Mouse (Mus musculus) c-Kit-positive CD71-positive TER-119-positive erythroid progenitor cells, embryonic 14.5 days (primary cell): ENCODE data around the gene Shb.

Source experiments
- DNase-seq: peaks from one replicate; pipeline ENCODE4 v3.0.0-alpha.2; 2013; ENCODE audit warnings: low spot score

Gene Shb

DNA sequence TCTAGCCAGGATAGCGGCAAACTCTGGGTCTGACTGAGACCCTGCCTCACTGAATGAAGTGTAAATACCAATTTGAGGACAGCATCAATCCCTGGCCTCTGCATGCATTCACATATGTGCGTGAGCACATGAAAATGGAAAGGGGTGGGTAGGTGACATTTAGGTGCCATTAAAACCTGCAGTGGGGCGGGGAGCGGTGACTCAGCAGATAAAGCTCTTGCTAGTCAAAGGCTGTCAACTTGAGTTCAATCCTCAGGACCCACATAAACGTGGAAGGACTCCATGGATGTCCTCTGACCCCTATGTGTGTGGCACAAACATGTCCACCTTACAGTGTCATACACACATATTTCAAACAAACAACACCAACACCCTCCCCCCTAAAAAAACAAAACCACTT, 50.8 kb downstream of the Shb start:
- peak; percentile 70 for DNase-seq

DNA sequence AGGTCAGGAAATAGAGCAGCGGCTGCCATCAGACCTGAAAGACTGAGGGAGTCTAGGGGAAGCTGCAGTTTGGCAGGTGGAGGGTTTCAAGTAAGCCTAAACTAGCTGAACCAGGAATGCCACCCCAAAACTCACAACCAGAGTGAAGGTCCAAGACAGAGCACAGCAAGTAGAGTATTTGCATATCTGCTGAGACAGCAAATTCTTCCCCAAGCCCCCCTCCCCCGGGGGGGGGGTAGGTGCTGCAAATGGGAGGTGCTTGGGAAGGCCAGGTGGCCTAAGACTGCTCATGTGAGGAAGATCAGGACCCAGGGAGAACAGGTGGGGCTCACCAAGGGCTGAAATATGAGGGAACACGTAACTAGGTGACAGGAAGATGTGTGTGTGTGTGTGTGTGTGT, 51.7 kb downstream of the Shb start:
- DNase-seq: no peak

DNA sequence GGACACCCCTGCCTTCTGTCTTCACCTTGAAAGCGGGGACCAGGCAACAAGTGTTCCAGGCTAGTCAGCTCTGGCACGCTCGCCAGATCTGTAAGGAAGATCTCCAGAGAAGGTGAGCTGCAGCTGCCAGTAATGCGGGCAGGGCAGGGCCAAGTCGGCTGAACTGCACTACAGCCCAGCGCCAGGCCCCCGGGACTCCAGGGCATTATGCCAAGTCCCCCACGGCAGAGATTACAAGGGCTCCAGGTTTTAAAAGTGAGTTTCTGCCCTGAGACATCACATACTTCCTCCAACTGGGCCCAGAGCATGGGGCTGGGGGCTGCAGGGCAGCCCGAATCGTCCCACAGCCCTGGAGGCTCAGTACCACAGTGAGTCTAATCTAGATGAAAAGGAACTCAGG, 52.8 kb downstream of the Shb start:
- DNase-seq: no peak

DNA sequence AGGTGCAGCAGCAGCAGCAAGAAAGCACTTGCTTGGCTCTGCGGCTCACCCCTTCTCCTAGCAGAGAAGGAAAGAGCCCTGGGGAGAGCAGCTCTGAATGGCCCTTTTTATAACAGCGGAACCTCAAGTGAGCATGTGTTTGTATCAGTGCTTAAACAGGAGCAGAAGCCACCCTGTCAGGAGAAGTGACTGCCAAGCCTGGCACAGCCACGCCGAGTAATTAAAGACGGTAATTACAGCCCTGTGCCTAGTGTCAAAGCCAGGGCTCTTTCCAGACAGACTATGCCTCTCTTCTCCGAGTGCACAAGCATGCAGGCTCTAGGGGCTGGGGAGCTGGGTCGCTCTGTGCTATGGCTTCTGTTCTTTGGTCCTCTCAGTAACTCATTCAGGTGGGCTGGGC, 54.1 kb downstream of the Shb start:
- DNase-seq: no peak

DNA sequence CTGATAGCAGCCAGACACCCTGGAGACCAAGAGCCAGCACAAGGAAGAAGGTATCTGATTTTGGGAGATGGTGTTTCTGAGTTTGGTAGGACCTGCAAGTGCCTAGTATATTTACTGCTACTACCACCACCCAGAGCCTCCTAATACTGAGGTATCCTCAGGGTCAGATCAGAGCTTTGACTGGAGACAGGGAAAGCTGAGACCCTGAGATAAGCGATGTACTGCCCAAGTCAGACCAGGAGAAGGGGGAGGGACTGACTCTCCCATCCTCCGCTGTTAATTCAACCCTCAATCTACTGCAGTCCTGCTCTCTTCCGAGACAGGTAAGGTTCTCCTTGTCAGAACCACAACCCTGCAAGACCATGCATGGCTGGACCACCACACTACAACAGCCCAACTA, 55.2 kb downstream of the Shb start:
- DNase-seq: no peak

DNA sequence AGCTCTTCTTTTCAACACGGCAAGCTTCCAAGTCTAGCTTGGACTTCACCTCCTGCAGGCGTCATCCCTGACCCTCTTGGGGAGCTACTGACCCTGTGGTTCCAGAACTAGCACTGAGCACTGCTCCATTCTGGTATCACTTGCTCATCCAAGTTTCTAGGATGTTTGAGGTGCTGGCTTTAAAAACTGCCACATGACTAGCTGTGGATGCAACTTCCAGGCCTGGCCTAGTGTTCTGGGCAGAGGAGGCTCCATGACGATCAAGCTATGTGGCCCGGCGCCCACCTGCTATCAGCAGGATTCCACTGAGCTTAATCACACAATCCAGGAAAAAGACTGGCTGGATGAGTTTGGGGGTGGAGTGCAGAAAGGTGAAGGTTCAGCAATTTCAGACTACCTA, 57.4 kb downstream of the Shb start:
- no peak for DNase-seq

DNA sequence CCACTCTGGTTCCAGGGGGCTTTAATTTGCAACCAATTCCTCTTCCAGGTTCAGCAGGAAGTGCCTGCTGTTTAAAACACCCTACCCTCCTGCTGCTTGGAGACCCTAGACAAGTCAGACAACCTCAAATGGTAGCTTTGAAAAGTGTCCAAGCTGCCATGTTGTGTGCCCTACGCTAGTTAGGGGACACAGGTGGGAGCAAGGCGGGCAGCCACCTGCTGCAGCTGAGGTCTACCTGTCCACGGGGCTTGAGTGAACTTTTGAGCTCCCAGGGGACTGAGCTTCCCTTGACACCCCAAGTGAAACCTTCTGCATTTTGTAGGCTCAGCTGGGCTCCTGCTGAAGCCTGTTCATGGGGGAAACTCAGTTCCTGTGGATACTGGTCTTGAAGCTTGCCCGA, 58.1 kb downstream of the Shb start:
- DNase-seq: no peak

DNA sequence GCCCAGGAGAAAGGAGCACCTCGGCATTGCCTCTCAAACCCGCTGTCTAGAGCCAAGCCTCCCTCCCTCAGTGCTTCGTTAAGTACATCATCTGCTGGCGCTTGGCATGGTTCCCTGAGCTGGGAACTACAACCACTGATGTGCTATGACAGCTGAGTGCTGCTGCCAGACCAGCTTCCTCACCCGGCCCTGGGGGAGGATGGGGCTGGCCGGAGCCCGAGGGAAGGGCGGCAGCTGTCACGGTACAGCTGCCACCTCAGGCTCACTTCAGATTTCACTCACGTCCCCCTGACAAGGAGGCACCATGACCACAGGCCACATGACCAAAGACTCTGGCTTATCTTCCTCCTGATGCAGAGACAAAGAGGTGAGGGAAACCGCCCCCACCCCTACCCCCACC, 59.1 kb downstream of the Shb start:
- no peak for DNase-seq

DNA sequence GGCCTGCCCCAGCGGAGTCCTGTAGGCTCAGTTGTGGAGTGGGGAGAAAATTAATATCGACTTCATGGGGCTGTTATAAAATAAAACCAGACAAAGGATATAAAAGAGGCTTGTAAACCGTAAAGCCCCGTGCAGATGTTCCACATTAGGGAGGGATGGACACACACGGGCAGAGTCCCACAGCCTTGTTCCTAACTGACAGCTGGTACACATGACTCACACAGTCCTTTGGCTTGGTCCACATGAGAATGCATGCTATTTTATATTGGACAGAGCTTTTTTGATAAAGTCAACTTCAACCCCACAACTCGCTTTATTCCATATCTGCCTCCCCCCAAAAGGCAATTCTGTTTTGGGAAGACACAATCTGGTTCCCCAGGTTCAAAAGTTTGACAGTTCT, 59.6 kb downstream of the Shb start:
- no peak for DNase-seq

DNA sequence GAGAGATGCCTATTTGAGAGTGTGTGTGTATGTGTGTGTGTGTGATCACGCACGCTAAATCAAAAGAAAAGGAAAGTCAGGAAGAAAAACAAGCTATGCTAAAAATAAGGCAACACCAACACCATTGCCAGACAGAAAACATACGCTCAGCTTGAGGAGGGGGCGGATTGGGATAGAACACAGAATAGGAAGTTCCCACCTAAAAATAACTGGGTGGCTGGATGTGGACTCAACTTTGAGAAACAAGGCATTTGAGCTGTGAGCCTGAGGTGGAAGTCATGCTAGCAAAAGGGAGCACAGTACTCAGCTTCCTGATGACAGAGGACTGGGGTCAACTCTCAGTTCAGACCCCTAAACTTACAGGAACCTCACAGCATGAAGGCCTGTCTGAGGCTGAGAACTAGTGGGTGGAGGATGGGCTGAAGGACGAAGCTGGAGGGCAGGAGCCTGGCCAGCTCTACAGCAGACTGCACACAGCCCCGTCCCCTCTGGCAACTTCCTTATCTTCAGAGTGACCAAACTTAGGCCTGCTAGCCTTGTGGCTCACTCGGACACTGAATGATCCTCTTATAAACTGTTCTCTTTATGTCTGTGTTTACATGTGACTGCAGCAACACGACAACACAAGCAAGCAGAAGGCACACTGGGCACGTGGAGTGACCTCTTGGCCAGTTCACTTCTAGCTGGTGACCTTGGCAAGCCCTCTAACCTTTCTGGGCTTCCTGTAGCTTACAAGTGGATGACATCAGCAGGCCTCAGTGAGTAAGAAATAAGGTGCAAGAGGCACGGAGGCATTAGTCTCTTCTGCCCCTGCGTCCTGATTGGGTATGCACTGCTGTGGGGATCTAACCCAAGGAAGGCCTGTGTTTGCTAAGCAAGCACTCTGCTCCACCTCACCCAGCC, 60.4 kb downstream of the Shb start:
- DNase-seq: no peak

DNA sequence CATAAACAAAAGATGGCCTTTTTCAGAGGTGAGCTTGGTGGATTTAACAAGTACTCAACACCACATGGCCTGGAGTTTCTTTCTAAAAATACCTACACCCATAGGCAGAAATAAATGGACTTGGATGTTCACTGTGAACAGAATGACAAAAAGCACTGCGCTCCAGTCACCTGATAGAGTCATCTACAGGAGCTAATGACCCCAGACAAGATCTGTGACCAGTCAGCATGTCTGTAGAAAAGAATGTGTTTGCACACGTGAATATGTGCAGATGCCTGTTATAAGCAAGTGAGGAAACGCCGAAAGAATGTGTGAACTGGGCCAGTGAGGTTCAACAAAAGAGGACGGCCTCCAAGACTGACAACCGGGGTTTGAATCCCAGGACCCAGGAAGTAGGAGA, 63.2 kb downstream of the Shb start:
- DNase-seq: no peak

DNA sequence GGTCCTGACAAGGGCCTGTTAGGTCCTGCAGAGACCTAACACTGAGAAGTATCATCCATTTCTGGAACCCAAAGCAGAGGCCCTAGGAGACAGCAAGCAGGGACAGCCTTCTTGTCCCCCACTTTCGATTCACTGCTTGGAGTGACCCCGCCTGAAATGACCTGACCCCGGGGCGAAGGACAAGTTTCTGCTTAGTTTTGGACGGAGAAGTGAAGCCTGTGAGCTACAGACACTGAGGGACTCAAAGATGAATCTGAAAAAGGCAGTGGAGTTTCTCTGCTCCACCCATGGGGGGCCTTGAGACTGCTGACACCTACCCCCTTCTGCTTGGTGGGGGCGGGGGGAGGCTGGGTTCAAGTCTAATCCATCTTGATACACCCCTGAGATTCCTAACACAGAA, 63.8 kb downstream of the Shb start:
- DNase-seq: no peak

DNA sequence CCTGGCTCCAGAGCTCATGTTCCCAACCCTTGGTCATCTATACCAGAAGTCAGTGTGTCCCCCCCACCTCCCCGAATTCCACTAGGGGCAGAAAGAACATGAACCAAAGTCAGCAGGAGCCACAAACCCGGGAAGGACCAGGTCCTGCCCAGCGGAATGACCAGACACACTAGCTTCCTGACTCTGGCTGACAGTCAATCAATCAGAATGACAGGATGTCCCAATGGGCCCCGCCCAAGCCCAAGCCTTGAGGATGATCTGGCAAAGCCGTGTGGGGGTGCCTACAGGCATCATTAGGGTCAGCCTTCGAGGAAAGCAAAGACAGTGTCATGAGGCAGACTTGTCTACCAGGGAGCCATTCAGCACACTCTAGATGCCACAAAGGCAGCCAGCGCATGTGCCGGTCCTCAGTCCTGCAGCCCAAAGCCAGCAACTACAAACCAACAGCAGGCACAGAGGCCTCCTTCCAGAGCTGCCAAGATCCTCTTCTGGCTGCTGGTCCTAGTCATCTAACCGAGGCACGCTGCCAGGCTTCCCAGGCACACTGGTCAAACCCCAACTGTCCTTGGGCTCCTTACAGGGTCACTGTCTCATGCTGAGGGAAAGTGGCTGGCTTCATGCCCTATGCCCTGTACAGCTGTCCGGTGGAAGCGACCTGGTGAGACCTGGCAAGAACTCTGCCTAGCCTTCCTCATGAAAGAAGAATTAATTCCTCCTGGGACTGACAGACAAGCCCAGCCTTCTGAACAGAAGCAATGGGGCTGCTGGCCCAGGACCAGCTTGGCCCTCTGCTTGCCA, 65.0 kb downstream of the Shb start:
- DNase-seq: no peak

DNA sequence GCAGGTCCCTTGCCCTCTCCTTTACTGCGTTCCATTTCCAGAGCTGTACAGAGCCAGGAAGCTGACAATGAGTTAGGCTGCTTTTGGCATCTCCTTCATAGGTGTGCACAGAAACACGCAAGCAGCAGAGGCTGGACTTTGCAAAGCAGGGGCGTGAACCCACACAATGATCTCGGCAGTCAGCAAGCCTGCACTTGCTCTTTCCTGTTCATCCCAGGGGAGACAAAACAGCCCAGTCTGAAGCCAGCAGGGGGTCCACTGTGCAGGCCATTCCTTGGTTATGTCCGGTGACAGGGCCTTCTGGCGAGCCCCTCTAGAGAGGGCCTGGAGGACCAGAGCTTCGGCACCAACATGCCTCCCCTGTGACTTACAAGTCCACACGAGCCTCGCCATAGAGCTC, 67.3 kb downstream of the Shb start:
- no peak for DNase-seq

DNA sequence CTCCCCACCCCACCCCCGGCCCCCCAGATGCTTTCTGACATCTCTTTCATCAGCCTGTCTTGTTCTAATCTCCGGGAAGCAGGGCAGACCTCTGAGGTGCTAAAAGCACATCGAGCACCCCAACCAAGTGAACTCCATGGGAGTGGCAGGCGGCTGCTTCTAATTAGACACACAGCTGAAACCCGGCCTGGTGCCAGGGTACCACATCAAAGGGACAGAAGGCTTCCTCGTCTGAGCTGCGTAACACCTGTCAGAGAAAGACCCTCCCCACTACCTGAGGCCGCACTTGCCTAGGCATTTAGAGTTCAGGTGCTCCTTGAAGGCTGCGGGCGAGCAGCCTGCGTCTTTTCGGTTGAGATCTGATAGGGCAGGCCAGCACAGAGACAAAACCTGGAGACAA, 67.7 kb downstream of the Shb start:
- DNase-seq: no peak

DNA sequence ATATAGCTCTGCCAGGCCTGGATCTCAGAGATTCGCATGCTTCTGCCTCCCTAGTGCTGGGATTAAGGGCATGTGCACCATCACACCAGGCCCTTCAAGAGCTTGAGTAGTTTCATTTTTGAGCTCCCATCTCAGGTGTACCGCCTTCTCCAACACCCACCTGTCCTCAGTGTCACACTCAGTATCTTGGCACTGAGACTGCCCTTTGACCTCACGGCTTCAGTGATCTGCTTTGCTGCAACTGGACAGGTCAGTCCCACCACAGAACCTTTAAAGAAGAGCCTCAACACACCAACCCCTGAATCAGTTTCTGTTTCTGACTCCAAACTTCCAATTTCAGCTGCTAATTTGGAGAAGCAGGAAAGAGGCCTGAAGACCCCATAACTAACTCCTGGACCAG, 68.1 kb downstream of the Shb start:
- DNase-seq: no peak

DNA sequence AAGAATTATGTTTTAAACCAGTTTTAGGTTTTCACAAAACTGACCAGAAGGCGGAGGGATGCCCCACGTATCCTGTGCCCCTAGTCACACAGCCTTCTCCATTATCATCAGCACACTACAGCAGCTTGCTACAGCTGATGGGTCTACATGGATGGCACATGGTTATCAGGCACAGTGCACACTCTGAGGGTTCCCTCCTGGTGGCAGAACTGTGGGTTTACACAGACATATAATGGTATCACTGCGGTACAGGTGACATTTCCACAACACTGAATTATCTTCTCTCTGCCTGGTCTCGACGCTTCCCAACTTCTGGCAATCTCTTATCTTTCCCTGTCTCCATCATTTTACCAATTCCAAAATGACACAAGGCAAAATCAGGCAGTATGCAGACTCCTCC, 69.6 kb downstream of the Shb start:
- DNase-seq: peak; percentile 70

DNA sequence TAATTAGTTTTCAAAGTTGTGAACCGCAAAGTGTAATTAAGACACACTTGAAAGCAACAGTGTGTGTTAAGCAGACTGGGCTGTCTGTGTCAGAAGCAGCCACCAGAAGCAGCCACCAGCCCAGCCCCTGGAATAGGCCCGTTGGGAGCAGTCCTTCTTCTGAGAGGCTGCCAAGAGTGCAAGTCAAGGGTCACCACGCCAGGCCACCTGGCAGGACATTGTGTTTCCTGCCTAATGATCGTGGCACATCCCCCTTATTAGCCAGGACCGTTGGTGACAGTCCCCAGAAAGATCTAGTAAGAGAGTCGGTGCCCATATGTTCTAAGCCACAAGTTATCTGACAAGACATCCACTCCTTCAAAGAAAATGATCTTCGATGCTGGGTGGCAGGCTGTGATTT, 70.6 kb downstream of the Shb start:
- no peak for DNase-seq

DNA sequence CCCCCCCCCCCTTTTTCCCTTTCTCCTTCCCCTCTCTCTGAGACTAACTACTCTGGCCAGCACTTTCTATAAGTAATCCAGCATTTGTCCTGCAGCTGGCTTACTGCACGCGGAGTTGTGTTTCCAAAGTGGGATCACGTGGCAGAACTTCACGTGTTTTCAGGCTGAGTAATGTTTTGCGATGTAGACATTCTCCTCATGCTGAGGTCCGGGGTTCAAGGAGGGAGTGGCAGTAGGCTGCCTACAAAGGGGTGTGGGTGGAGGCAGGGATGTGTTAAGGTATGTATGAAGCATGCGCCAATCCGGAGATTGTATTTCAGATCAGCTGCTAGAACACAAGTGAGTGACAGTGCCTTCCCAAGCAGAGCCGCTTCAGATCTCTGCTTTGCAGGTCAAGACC, 72.9 kb downstream of the Shb start:
- no peak for DNase-seq

DNA sequence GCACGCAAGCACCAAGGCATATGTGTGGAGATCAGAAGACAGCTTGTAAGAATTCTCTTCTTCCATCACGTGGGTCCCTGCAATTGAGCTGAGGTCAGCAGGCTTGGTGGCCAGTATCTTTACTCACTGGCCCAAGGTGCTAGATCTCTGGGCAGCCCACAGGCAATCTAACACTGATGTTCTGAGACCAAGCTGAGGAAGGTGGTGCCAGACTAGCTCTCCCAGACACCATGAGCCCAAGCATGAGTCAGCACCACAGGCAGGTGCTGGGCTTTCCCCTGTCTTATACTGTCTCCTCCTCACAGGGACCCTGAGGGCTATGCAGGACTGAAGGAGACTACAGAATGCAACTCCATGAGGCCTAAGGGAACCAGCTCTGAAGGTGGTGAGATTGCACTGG, 74.7 kb downstream of the Shb start:
- DNase-seq: no peak

DNA sequence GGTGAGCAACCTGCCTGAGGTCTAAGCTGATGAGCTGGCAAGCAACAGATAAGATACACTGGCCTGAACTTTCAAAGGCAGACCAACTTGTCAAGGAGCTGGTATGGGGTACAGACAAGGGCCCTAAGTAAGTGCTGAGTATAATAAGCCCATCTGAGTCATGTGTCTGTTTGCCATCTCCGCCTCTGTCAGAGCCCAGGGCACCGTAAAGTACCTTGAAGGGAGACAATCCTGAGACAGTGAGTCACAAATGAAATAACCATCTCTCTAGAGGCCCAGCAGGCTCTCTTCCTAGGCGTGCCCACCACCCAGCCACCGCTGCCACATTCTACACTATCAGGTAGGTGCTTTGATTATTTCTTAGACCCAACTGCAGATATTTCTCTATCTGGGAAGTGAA, 77.3 kb downstream of the Shb start:
- DNase-seq: no peak

DNA sequence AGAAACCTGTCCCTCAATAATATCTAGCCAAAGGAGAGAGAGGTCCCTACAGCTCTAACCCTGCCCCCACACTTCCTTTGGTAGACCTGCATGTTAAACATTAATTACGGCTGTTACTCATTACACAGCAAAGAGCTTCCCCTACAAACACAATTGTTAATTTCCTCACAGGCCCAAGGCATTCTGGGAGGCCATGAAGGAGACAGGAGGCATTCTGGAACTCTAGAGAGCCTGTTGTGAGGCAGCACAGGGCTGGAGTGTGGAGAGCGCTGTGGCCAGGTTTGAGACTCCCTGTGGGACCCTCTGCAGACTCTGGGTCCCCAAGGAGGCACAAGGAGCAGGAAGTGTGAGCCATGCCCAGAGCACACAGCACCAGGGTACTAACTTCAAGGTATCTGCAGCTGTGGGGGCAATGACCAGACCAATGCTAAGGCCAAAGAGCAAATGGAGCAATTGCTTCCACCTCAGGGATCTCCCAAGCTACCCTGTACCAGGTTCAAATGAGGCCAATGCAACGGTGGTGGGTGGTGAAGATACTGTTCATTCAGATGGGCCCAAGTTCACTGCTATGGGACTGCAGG, 78.9 kb downstream of the Shb start:
- no peak for DNase-seq

DNA sequence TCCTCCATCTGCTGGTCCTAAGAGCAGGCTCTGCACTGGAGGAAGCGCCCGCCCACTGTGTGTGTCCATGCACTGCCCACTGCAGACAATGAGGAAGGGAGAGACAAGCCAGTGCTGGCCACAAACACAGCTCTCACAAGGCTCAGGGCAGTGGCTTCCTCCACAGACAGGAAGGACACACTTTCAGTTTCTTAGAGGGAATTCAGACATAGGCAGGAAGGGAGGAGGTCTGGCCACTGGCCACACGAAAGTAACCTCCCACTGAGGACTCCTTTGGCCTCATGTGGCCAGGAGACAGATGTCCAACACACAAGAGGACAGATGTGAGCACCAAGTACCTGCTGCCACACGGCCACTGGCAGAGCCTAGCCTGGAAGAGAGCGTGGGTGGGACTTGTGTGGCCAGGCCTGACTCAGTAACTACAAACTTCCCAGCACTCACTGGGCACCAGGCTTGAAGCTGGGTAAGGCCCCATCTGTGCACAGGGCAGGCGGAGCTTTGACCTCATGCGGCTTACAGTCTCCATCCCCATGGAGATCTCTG, 79.6 kb downstream of the Shb start:
- DNase-seq: no peak
